In the genomic region with DNA sequence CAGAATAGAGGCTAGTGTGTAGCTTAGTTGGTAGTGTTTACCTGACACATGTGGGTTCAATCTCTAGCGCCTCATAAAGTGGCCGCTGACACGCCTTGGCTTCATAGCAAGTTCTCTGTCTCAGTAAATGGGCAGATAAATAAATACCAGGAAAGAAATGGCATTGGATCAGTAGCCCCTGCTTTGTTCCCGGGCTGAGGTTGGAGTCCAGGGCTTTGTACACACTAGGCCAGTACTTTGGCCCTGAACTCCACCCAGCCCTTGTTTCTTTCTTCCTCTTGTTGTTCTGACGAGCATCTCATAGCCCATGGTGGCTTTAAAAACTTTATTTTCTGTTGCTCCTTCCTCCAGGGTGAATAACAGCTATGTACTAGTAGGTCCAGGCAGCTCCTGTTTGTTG, we compare ENCODE assay signal across 19 mouse cellular contexts. TPM values are rescaled to one million over a fixed set of nuclear protein-coding genes. Genes with fewer than 3 reads are reported as not detected.
DNase-seq lines count a peak whose midpoint lies in the region; ATAC-seq and TF ChIP-seq lines count a peak whose summit lies in the region.
"Had no signal": no experiment of that assay in that cellular context is flagged by ENCODE, and none has a peak within 500 bp of the region (broad histone marks: within the 10 kb centered on the region; RNA-seq: fewer than 3 reads in every experiment).

No protein-coding gene starts in this region.

- no peaks in the 10 kb centered on the region for H3K9me3 ChIP-seq in lung, embryonic 14.5 days (ENCODE audit: low read depth, low read length)
- H3K9me3 ChIP-seq in intestine, postnatal 0 days (ENCODE audit: control insufficient read depth): no peaks in the 10 kb centered on the region
- H3K9me3 ChIP-seq in limb, embryonic 14.5 days (ENCODE audit: control insufficient read depth, low read length): no peaks in the 10 kb centered on the region
- no peaks in the 10 kb centered on the region; the same call in 1 of the 2 replicates for H3K9me3 ChIP-seq in hindbrain, embryonic 12.5 days (replicated peaks)
- H3K9me3 ChIP-seq: embryonic facial prominence, embryonic 10.5 days; forebrain, embryonic 13.5 days; hindbrain, embryonic 13.5 days had no signal

- no peak overlapping the region for H3K27ac ChIP-seq in lung, embryonic 14.5 days (ENCODE audit: low read depth)
- no peak overlapping the region for H3K27ac ChIP-seq in intestine, postnatal 0 days (ENCODE audit: low read depth, low read length)
- H3K27ac ChIP-seq in limb, embryonic 14.5 days (replicated peaks; ENCODE audit: low read depth, low read length): 0 out of 2 replicates have a peak overlapping the region, but pooled peaks have one; percentile 35
- no peak overlapping the region for H3K27ac ChIP-seq in hindbrain, embryonic 12.5 days
- H3K27ac ChIP-seq in kidney, adult 2 months (ENCODE audit: insufficient read depth, low read depth, low read length): no peak overlapping the region
- H3K27ac ChIP-seq: embryonic facial prominence, embryonic 10.5 days; forebrain, embryonic 13.5 days; gastrocnemius, adult 2 months; hindbrain, embryonic 13.5 days had no signal

- DNase-seq in lung, embryonic 14.5 days: peak; percentile 33
- DNase-seq in lung, postnatal 14 days: no peak
- no peak for DNase-seq in limb, embryonic 14.5 days (ENCODE audit: low spot score)
- no peak for DNase-seq in ovary, postnatal 10 days (ENCODE audit: low spot score)
- no peak for DNase-seq in kidney, adult 2 months
- DNase-seq: adrenal gland, adult 2 months; adrenal gland, postnatal 25 days; cerebellum, adult 2 months; cerebellum, postnatal 10 days; forebrain, postnatal 0 days; gastrocnemius, adult 2 months; gastrocnemius, postnatal 25 days; heart, postnatal 10 days; heart, postnatal 4 days had no signal

- H3K27me3 ChIP-seq in lung, embryonic 14.5 days (ENCODE audit: insufficient read depth, low read length): no peaks in the 10 kb centered on the region
- no peaks in the 10 kb centered on the region for H3K27me3 ChIP-seq in intestine, postnatal 0 days (replicated peaks; ENCODE audit: control insufficient read depth, insufficient read depth, low read length)
- no peaks in the 10 kb centered on the region for H3K27me3 ChIP-seq in limb, embryonic 14.5 days (ENCODE audit: control insufficient read depth, insufficient read depth, low read length)
- H3K27me3 ChIP-seq in hindbrain, embryonic 12.5 days: no peaks in the 10 kb centered on the region
- no peaks in the 10 kb centered on the region for H3K27me3 ChIP-seq in kidney, adult 2 months (replicated peaks; ENCODE audit: control insufficient read depth, insufficient read depth, low read length)
- H3K27me3 ChIP-seq: forebrain, embryonic 13.5 days; hindbrain, embryonic 13.5 days had no signal

- H3K4me3 ChIP-seq in lung, embryonic 14.5 days (ENCODE audit: low read depth, low read length): no peak overlapping the region
- H3K4me3 ChIP-seq in intestine, postnatal 0 days (ENCODE audit: low read depth, low read length): no peak overlapping the region
- no peak overlapping the region for H3K4me3 ChIP-seq in limb, embryonic 14.5 days (replicated peaks; ENCODE audit: low read length)
- no peak overlapping the region for H3K4me3 ChIP-seq in hindbrain, embryonic 12.5 days
- H3K4me3 ChIP-seq in kidney, adult 2 months (ENCODE audit: insufficient read depth, low read depth, low read length): no peak overlapping the region
- H3K4me3 ChIP-seq: embryonic facial prominence, embryonic 10.5 days; forebrain, embryonic 13.5 days; gastrocnemius, adult 2 months; hindbrain, embryonic 13.5 days had no signal

- peaks cover 31% of the 10 kb centered on the region for H3K36me3 ChIP-seq in lung, embryonic 14.5 days (ENCODE audit: insufficient read depth)
- H3K36me3 ChIP-seq in intestine, postnatal 0 days (ENCODE audit: control insufficient read depth, insufficient read depth): peaks cover 51% of the 10 kb centered on the region
- H3K36me3 ChIP-seq in limb, embryonic 14.5 days (ENCODE audit: control insufficient read depth, insufficient read depth, low read length): peaks cover 29% of the 10 kb centered on the region
- H3K36me3 ChIP-seq in hindbrain, embryonic 12.5 days: peaks cover 62% of the 10 kb centered on the region
- peaks cover 2% of the 10 kb centered on the region; the same call in 1 of the 2 replicates for H3K36me3 ChIP-seq in kidney, adult 2 months (ENCODE audit: control insufficient read depth, insufficient read depth, low read length)

- WGBS in lung, embryonic 14.5 days: 63% methylated on average over 5 of the region's 5 CpGs
- 42% methylated on average over 5 of the region's 5 CpGs for WGBS in intestine, postnatal 0 days
- 70% methylated on average over 5 of the region's 5 CpGs for whole genome bisulfite sequencing in limb, embryonic 14.5 days
- 88% methylated on average over 5 of the region's 5 CpGs for WGBS in hindbrain, embryonic 12.5 days
- 90% methylated on average over 5 of the region's 5 CpGs for WGBS in kidney, adult 2 months

- TF ChIP-seq CTCF in lung, embryonic 14.5 days (IDR thresholded peaks at IDR 0.05; ENCODE audit: low read depth): no peak
- no peak for TF ChIP-seq CTCF in intestine, postnatal 0 days (IDR thresholded peaks at IDR 0.05; ENCODE audit: low read depth)
- TF ChIP-seq CTCF in kidney, adult 2 months (conservative IDR thresholded peaks at IDR 0.05; ENCODE audit: insufficient read depth, insufficient read length, low read depth, low read length): no peak

- H3K4me1 ChIP-seq in lung, embryonic 14.5 days (ENCODE audit: insufficient read depth): no peaks in the 10 kb centered on the region
- no peaks in the 10 kb centered on the region for H3K4me1 ChIP-seq in intestine, postnatal 0 days (replicated peaks; ENCODE audit: control insufficient read depth, insufficient read depth, low read length)
- H3K4me1 ChIP-seq in limb, embryonic 14.5 days (ENCODE audit: control insufficient read depth, insufficient read depth, low read length): peaks cover 4% of the 10 kb centered on the region; the same call in 1 of the 2 replicates
- H3K4me1 ChIP-seq in hindbrain, embryonic 12.5 days: no peaks in the 10 kb centered on the region
- no peaks in the 10 kb centered on the region for H3K4me1 ChIP-seq in kidney, adult 2 months (ENCODE audit: control insufficient read depth, insufficient read depth, low read length)
- H3K4me1 ChIP-seq: forebrain, embryonic 13.5 days; hindbrain, embryonic 13.5 days had no signal

- no peak overlapping the region for H3K4me2 ChIP-seq in lung, embryonic 14.5 days
- H3K4me2 ChIP-seq in intestine, postnatal 0 days (replicated peaks; ENCODE audit: low read depth): no peak overlapping the region
- no peak overlapping the region for H3K4me2 ChIP-seq in limb, embryonic 14.5 days (replicated peaks; ENCODE audit: low read depth, low read length, severe bottlenecking)
- no peak overlapping the region for H3K4me2 ChIP-seq in hindbrain, embryonic 12.5 days (replicated peaks)
- H3K4me2 ChIP-seq: forebrain, embryonic 13.5 days; hindbrain, embryonic 13.5 days had no signal

- ATAC-seq in lung, embryonic 14.5 days (ENCODE audit: insufficient read depth): no peak
- peak; percentile 69 for ATAC-seq in intestine, postnatal 0 days
- ATAC-seq in limb, embryonic 14.5 days (ENCODE audit: low FRiP score, low read depth): no peak
- no peak for ATAC-seq in hindbrain, embryonic 12.5 days (ENCODE audit: low FRiP score)
- ATAC-seq: forebrain, embryonic 13.5 days; forebrain, postnatal 0 days had no signal

- no peak overlapping the region for H3K9ac ChIP-seq in lung, embryonic 14.5 days
- no peak overlapping the region; the same call in 1 of the 2 replicates for H3K9ac ChIP-seq in intestine, postnatal 0 days (ENCODE audit: low read depth, low read length)
- no peak overlapping the region for H3K9ac ChIP-seq in limb, embryonic 14.5 days (ENCODE audit: low read depth, low read length, severe bottlenecking)
- no peak overlapping the region for H3K9ac ChIP-seq in hindbrain, embryonic 12.5 days
- H3K9ac ChIP-seq: forebrain, embryonic 13.5 days; forebrain, postnatal 0 days; hindbrain, embryonic 13.5 days had no signal

- no peak for TF ChIP-seq POLR2A in limb, embryonic 14.5 days (IDR thresholded peaks at IDR 0.05; ENCODE audit: borderline replicate concordance, extremely low read depth, insufficient read depth, insufficient read length)
- no peak for TF ChIP-seq POLR2A in kidney, adult 2 months (IDR thresholded peaks at IDR 0.05; ENCODE audit: low read depth, low read length)

RNA-seq across cellular contexts. Expression of a gene that starts 26.3 kb away (rescaled TPM):
- 47.7 and 48.2 TPM in 2 replicates for polyA plus RNA-seq in lung, embryonic 14.5 days (2014; fragmentation: Nextera tagmentation; extraction: Ambion mirVana)
- polyA plus RNA-seq in intestine, postnatal 0 days (2015; fragmentation: Nextera tagmentation; extraction: Ambion mirVana): 34.9 and 37.4 TPM in 2 replicates
- polyA plus RNA-seq in limb, embryonic 14.5 days (2012; rRNA removed): 315 and 409 TPM in 2 replicates
- 153 and 200 TPM in 2 replicates for polyA plus RNA-seq in limb, embryonic 14.5 days (2014; fragmentation: Nextera tagmentation; extraction: Ambion mirVana)
- 109 and 124 TPM in 2 replicates for polyA plus RNA-seq in hindbrain, embryonic 12.5 days (2016; fragmentation: Nextera tagmentation; extraction: Ambion mirVana)
- 44.0 and 46.3 TPM in 2 replicates for polyA plus RNA-seq in kidney, adult 2 months (2012; rRNA removed)

RNA-seq across cellular contexts. Expression of a gene that starts 37.6 kb away (rescaled TPM):
- polyA plus RNA-seq in lung, embryonic 14.5 days (2014; fragmentation: Nextera tagmentation; extraction: Ambion mirVana): 73.9 and 82.0 TPM in 2 replicates
- 22.3 and 24.6 TPM in 2 replicates for polyA plus RNA-seq in intestine, postnatal 0 days (2015; fragmentation: Nextera tagmentation; extraction: Ambion mirVana)
- polyA plus RNA-seq in limb, embryonic 14.5 days (2012; rRNA removed): 92.5 and 99.8 TPM in 2 replicates
- 51.8 and 57.2 TPM in 2 replicates for polyA plus RNA-seq in limb, embryonic 14.5 days (2014; fragmentation: Nextera tagmentation; extraction: Ambion mirVana)
- polyA plus RNA-seq in hindbrain, embryonic 12.5 days (2016; fragmentation: Nextera tagmentation; extraction: Ambion mirVana): 78.3 and 78.9 TPM in 2 replicates
- 23.1 and 25.6 TPM in 2 replicates for polyA plus RNA-seq in kidney, adult 2 months (2012; rRNA removed)

RNA-seq across cellular contexts. Expression of a gene that starts 59.4 kb away (rescaled TPM):
- polyA plus RNA-seq in lung, embryonic 14.5 days (2014; fragmentation: Nextera tagmentation; extraction: Ambion mirVana): 10.9 TPM in 2 replicates
- polyA plus RNA-seq in intestine, postnatal 0 days (2015; fragmentation: Nextera tagmentation; extraction: Ambion mirVana): 30.6 and 34.1 TPM in 2 replicates
- 9.6 and 11.0 TPM in 2 replicates for polyA plus RNA-seq in limb, embryonic 14.5 days (2012; rRNA removed)
- 15.0 and 17.0 TPM in 2 replicates for polyA plus RNA-seq in limb, embryonic 14.5 days (2014; fragmentation: Nextera tagmentation; extraction: Ambion mirVana)
- polyA plus RNA-seq in hindbrain, embryonic 12.5 days (2016; fragmentation: Nextera tagmentation; extraction: Ambion mirVana): 6.4 and 8.2 TPM in 2 replicates
- 41.0 and 42.9 TPM in 2 replicates for polyA plus RNA-seq in kidney, adult 2 months (2012; rRNA removed)
